Mouse (Mus musculus) left cerebral cortex, adult 8-10 months (tissue): ENCODE results near the gene Wdr17. TPM values are rescaled to one million over a fixed set of nuclear protein-coding genes. Genes with fewer than 3 reads are reported as not detected.
"Not testable (repeated sequence)": the region's sequence is repeated elsewhere in the genome, so short reads cannot be mapped to it uniquely, and the experiment has no call there.

Experiments used
- DNase-seq, 2 experiments: peaks; one replicate each; pipeline ENCODE4 v3.0.0; 2022; ENCODE audit warnings: low spot score in 2 of 2
- total RNA-seq, 4 experiments: library from RNA; stranded (reverse); gene quantifications; 2 replicates each; pipeline ENCODE4 v1.2.4; 2022

Wdr17 gene
- total RNA-seq, 4 experiments from 2014 or later, result 41.6 to 50.0 (median 46.4) TPM

GRCm38 (mm10) chr8:54791858-54792698 is 94.9 kb downstream of the Wdr17 start:
- peak in 1 of 2 experiments; percentile 28 for DNase-seq

DNA sequence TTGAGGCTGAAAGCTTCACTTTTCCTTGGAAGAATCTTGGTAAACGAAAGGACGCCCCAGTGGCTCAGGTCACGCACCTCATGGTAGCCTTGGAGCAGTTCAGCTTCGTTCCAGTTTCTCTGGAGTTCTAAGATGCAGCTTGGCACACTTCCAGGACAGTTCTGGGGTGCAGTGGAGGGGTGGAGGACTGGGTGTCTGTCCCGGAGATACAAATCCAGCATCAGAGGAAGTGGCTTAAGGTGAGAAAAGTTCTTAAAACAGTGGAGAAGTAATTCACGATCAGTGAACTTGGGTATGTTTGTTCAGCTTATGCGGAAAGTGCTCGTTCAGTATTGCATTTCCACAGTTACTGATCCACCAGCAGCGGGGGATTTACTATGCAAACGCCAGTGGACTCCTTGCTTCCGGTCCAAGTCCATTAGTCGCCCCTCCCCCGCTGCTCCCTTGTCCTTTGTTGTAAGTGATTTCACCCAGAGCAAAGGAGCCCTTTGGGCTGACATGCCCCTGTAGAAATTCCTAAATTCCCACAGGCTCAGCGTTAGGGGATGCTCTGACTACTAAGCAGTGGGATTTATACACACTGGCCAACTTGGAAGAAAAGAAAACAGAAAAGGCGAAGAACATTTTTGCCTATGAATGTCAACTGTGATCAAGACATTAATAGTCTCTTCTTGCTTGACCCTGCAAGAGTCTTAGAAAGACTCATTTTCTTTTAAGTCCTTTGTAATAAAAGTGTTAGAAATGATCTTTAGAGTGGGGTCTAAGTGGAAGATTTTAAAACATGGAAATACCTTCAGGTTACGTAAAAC is 106.6 kb downstream of the Wdr17 start:
- DNase-seq, result peak; percentile 36 to 72

DNA sequence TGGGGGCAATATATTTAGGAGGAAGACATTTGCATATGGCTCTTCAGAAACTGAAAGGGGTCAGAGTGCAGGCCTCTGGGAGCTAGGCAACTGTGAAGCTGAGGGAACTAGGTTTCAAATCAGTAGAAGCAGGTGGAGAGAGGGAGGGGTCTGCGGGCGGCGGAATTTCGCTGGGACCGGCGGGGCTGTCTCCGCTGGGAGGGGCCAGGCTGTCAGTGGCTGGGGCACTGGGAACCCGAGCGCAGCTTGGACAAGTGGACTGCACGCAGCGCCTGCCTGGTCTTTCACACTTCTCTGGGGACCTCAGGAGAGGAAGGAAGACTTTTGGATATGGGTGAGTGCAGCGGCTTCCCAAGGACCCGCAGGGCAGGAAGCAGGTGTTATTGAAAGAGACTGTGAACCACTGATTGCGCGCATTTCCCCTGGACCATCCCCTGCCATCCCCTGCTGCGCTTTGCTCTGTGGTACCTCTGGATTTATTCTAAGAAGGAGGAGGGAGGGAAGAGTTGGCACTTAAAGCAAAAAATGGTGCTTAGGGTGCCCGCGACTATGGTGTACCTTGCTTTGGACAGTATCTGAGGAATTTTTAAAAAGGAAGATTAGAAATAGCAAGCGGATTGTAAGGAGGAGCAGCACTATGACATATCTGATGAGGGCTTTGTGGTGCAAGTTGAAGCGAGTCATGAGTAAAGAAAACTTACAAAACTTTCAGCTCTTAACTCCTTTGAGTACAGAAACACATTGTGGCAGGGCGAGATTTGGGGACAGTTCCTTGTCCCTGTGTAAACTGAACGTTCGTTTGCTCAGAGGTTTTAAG is 107.5 kb downstream of the Wdr17 start:
- DNase-seq, result peak in 1 of 2 experiments; percentile 4

- DNase-seq, result no peak
These were observed 110.0 kb downstream of the Wdr17 start for GRCm38 (mm10) chr8:54777012-54777411.

- DNase-seq, result no peak
These were observed 110.7 kb downstream of the Wdr17 start for GRCm38 (mm10) chr8:54776241-54776640.

DNA sequence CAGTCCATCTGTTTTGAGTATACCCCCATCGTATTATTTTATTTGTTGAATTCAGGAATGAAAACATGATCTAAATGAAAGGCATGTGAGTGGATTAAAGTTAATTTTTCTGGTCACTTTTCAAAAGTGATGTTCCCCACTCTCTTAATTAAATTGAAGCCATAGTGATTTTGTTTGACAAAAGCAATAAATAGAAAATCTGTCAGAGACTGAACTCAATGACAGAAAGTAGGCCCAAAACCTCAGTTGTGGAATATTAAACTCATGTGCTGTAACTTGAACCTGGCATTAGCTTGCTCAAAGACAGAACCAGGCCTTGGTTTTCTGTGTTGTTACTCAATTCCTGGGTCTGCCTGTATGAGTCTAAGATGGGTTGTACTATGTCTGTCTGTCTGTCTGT is 129.3 kb downstream of the Wdr17 start:
- DNase-seq, result no peak

- DNase-seq, result no peak
These were observed 150.2 kb downstream of the Wdr17 start for GRCm38 (mm10) chr8:54736660-54737312.

DNA sequence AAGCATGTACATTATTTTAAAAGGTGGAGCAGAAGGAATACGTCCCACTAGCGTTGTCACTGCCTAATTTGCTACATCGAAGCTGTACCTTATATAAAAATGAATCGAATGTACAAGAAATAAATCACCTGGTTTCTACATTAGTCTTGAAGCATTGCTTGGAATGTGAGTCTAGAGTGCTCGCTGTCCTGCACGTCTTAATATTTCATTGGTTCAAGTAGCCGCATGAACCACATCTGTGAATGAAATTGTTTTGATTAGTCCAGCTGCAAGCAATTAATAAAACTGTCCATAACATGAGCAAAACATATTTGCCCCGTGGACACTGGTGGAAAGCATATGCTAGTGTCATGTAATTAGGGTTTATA is 162.3 kb downstream of the Wdr17 start:
- no peak for DNase-seq

- peak; percentile 75 to 98 for DNase-seq
These were observed 162.9 kb downstream of the Wdr17 start for GRCm38 (mm10) chr8:54723976-54724667.

GRCm38 (mm10) chr8:54718515-54718914 is 168.5 kb downstream of the Wdr17 start:
- DNase-seq, result no peak

- no peak for DNase-seq
These were observed 181.2 kb downstream of the Wdr17 start for GRCm38 (mm10) chr8:54705743-54706142.

GRCm38 (mm10) chr8:54671806-54672205 is 215.2 kb downstream of the Wdr17 start:
- no peak for DNase-seq

- DNase-seq, result peak in 1 of 2 experiments; percentile 58
These were observed 219.2 kb downstream of the Wdr17 start for GRCm38 (mm10) chr8:54667756-54668155.

GRCm38 (mm10) chr8:54660675-54661074 is 226.3 kb downstream of the Wdr17 start:
- DNase-seq, result peak in 1 of 2 experiments; percentile 33

DNA sequence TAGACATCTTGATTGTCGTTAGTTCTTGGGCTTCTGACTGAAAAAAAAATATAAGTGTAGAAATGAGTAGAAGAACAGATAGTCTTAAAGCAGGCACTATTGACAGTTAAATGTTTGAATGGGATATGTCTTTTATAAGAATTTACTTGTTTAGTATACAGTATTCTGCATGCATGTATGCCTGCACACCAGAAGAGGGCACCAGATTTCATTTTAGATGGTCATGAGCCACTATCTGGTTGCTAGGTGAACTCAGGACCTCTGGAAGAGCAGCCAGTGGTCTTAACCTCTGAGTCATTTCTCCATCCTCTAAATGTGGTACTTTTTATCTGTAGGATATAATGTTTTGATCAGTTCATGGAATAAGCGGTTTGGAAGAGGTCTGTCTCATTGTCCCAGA is 227.3 kb downstream of the Wdr17 start:
- DNase-seq, result no peak

DNA sequence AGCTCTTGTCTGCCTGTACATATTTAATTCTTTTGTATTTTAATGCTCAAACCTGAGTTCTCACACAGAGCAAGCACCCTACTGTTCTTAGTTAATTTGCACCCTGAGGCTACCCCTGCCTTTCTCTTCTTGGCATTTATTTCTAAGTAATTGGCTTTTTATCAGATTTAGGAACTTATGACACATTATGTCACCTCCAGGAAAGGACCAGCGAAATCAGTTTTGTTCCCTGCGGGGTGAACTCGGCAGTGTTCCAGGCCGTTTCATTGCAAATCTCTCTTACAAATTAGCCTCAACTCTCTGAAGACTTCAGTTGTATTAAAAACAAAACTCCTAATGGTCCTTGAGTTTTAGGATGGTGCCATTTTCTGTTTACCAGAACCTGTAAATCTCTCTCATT is 248.3 kb downstream of the Wdr17 start:
- DNase-seq, result no peak

DNA sequence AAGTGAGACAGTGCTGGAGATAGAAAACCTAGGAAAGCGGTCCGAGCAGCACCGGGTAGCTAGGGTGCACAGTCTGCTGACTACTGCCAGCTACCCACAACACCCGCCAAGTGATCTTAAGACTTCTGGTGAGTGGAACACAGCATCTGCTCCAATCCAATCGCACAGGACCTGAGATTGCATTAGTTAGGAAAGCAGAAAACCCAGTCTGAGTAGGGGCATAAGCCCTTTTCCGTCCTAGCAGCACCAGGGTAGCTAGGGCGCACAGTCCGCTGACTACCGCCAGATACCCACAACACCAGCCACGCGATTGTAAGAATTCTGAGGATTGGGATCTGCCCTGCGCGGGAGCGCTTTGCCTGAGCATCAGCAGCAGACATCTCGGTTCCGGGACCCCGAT is 270.3 kb downstream of the Wdr17 start:
- not testable (repeated sequence) for DNase-seq

DNA sequence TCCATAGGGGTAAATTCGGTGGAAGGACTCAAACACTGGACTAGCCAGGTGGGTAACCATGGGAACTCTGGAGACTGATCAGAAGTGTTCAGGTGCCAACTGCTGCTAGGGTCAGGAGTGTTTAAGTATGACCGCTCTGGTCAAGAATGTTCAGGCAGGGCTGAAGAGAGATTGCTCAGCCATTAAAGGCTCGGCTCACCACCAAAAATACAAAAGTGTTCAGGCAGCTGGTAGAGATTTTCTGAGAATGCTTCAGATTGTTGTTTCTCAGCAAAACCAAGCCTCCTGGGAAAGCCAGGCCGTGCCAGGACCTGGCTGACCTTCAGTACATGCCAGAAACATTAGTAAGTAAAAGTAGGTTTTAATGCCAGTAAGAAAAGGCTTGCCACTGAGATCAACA is 276.7 kb downstream of the Wdr17 start:
- no peak for DNase-seq

- DNase-seq, result no peak
These were observed 277.6 kb downstream of the Wdr17 start for GRCm38 (mm10) chr8:54609336-54609735.

- no peak for DNase-seq
These were observed 283.5 kb downstream of the Wdr17 start for GRCm38 (mm10) chr8:54603440-54603839.
